Mouse (Mus musculus) limb, embryonic 11.5 days (tissue): ENCODE measurements at regions not wholly inside any gene's neighbourhood (a gene's known extent, or its start where the extent isn't known, plus 50 kb on each side); places are given as distances from the start of the nearest gene placed in this dataset.

Experiments
- ATAC-seq: fragments of 200-750 bp; cut with Nextera tagmentation; 2 replicates; pipeline ENCODE4 v1.8.0; 2017; ENCODE audit warnings: low read depth; ENCODE audit not compliant: insufficient number of reproducible peaks, low FRiP score, low TSS enrichment
- DNase-seq: peaks from one replicate; pipeline ENCODE4 v3.0.0-alpha.2; 2015; ENCODE audit warnings: low spot score
- H3K27ac ChIP-seq: fragments of 300-500 bp; sonication (generic); replicated peaks from 2 replicates; pipeline ENCODE4 v1.5.1; 2014; ENCODE audit warnings: low read depth, mild to moderate bottlenecking, low read length
- H3K27me3 ChIP-seq: fragments of 300-500 bp; sonication (generic); 2 replicates; pipeline ENCODE4 v1.6.1; 2014; ENCODE audit warnings: mild to moderate bottlenecking, low read length, mixed read lengths; ENCODE audit not compliant: control insufficient read depth, insufficient read depth
- H3K36me3 ChIP-seq: fragments of 300-500 bp; sonication (generic); 2 replicates; pipeline ENCODE4 v1.6.1; 2014; ENCODE audit warnings: mild to moderate bottlenecking, low read length, moderate library complexity, mixed read lengths; ENCODE audit not compliant: control insufficient read depth, insufficient read depth
- H3K4me1 ChIP-seq: fragments of 300-500 bp; sonication (generic); 2 replicates; pipeline ENCODE4 v1.6.1; 2014; ENCODE audit warnings: low read length, mixed read lengths; ENCODE audit not compliant: control insufficient read depth, insufficient read depth
- H3K4me2 ChIP-seq: fragments of 300-500 bp; sonication (generic); 2 replicates; pipeline ENCODE4 v1.6.1; 2014; ENCODE audit warnings: low read depth, mild to moderate bottlenecking, moderate library complexity; ENCODE audit not compliant: severe bottlenecking
- H3K4me3 ChIP-seq: fragments of 300-500 bp; sonication (generic); 2 replicates; pipeline ENCODE4 v1.5.1; 2014; ENCODE audit warnings: low read depth, low read length
- H3K9ac ChIP-seq: fragments of 300-500 bp; sonication (generic); 2 replicates; pipeline ENCODE4 v1.6.1; 2014; ENCODE audit warnings: mild to moderate bottlenecking, low read length
- H3K9me3 ChIP-seq: fragments of 300-500 bp; sonication (generic); 2 replicates; pipeline ENCODE4 v1.6.1; 2016; ENCODE audit warnings: low read length; ENCODE audit not compliant: control insufficient read depth
- WGBS: fragments of 180-500 bp; shearing (Covaris S2); extraction: QIAGEN DNeasy Blood & Tissue Kit; methylation state at CpG from one replicate; pipeline ENCODE4 v1.1.7; 2014; 5-methylcytosine and 5-hydroxymethylcytosine counted together

DNA sequence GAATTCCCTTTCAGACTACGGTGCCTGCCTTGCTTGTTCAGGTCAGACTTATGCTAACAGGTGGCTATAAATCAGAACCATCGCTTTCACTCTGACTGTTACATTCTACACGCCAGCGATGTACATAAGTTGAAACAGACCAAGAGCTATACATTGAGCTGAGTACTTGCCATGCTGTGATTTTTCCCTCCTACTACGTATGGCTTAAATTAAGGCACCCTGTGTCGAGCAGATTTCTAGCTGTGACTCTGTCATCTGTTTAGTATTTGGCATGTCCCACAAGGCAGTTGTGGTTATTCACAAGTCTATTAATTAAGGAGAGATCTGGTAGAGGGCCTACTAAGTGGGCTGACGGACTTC lies 504.4 kb downstream of the 1700129C05Rik start:
- no peaks in the 10 kb centered on the region for H3K36me3 ChIP-seq
- no peaks in the 10 kb centered on the region for H3K9me3 ChIP-seq
- DNase-seq (peak; percentile 53), ATAC-seq (0 out of 2 replicates have a peak, but pooled peaks have one; percentile 65)
- no peak overlapping the region for H3K4me2 ChIP-seq
- no peak overlapping the region for H3K9ac ChIP-seq
- 10% methylated on average over 7 of the region's 7 CpGs for WGBS
- 0 out of 2 replicates have a peak overlapping the region, but pooled peaks have one; percentile 36 for H3K27ac ChIP-seq
- H3K4me1 ChIP-seq, result peaks cover 13% of the 10 kb centered on the region
- no peaks in the 10 kb centered on the region for H3K27me3 ChIP-seq
- no peak overlapping the region for H3K4me3 ChIP-seq

DNA sequence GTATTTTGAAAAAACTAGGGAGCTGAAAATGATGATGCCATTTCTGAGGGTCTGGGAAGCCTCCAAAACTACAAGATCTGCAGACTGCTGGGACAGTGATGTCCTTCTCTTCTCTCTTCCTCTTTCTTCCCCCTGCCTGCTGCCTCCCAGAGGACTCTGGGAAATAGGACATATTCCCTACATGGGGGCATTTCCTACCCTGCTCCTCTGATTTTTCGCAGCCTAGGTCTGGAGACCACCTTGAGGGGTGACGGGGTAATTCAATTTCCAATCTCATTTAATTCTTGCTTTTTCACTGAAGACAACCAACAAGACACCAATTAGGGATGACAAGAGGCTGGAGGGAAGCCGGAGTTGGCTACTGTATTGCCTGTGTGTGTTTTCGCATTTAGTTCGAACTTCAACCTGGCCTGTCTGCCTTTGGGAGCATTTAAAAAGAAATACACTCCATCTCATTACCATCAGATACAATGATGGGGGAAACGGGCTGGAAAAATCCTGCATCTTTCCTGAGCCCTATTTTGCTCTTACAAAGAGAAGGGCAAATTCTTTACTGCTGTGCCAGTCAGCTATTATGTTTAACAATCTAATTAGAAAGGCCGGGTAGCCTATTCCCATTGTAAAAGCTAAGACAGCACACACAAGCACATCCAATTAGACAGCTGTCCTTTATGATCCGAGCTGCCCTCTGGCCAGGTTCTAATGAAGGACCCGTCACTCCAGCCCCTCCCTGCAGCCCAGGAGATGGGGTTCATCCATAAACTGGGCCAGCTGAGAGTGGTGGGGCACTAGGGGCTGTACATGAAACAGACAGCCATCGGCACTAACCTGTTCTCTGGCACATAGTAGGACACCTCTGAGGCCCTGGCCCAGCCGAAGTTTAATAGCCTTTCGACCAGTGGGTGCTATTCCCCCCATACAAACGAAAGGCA lies 505.0 kb downstream of the 1700129C05Rik start:
- no peaks in the 10 kb centered on the region for H3K36me3 ChIP-seq
- no peaks in the 10 kb centered on the region for H3K27me3 ChIP-seq
- ATAC-seq, result 0 out of 2 replicates have a peak, but pooled peaks have one; percentile 39
- H3K9ac ChIP-seq, result no peak overlapping the region
- no peak overlapping the region for H3K4me2 ChIP-seq
- 27% methylated on average over 13 of the region's 13 CpGs for WGBS
- H3K27ac ChIP-seq, result 0 out of 2 replicates have a peak overlapping the region, but pooled peaks have one; percentile 36
- no peaks in the 10 kb centered on the region for H3K9me3 ChIP-seq
- DNase-seq, result peak; percentile 60
- no peak overlapping the region for H3K4me3 ChIP-seq
- H3K4me1 ChIP-seq, result peaks cover 13% of the 10 kb centered on the region

DNA sequence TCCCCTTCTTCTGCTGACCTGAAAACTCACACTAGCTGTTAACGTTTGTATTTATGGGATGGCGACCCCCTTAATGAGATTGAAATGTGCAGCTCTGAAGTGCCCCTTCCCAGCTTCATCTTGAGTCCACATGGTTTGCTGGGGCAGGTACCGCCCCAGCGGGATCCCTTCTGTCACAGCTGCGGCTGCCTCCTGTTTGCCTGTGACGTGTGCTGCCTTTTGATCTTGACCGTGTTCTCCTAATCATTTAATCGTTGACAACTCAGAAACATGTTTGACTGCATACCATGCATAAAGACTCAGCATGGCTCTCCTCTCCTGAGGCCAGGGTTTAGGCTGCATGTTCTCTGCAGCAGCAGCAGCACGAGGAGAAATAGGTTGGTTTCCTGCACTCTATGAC lies 511.5 kb downstream of the 1700129C05Rik start:
- DNase-seq, result peak; percentile 68
- Histone ChIP-seq H3K9ac (no peak overlapping the region), H3K4me1 (peaks cover 10% of the 10 kb centered on the region; the same call in 1 of the 2 replicates), H3K27me3 (no peaks in the 10 kb centered on the region), H3K36me3 (no peaks in the 10 kb centered on the region), H3K9me3 (no peaks in the 10 kb centered on the region), H3K4me3 (no peak overlapping the region), H3K27ac (no peak overlapping the region), H3K4me2 (no peak overlapping the region; the same call in 1 of the 2 replicates)
- WGBS, result 5% methylated on average over 9 of the region's 9 CpGs
- no peak for ATAC-seq

DNA sequence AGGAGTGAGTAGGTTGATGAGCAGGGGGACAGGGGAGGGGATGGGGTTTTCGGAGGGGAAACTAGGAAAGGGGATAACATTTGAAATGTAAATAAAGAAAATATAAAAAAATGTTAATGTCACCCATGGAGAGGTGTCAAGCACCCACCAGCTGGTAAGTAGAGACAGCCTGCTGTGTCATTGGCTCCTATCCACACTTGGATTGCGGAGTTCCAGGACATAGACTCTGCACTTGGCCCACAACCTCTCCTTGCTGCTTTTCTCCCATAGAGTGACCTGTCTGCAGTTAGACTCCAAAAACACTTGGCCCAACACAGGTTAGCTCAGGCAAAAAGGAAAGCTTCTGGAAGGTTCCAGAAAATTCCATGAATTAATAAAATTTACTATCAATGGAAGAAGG lies 514.4 kb downstream of the 1700129C05Rik start:
- Histone ChIP-seq H3K9me3 (no peaks in the 10 kb centered on the region), H3K27ac (no peak overlapping the region), H3K9ac (no peak overlapping the region), H3K4me2 (no peak overlapping the region), H3K4me1 (peaks cover 10% of the 10 kb centered on the region; the same call in 1 of the 2 replicates), H3K4me3 (no peak overlapping the region), H3K27me3 (no peaks in the 10 kb centered on the region), H3K36me3 (no peaks in the 10 kb centered on the region)
- no peak for DNase-seq
- 90% methylated on average over 2 of the region's 2 CpGs for WGBS
- no peak for ATAC-seq

DNA sequence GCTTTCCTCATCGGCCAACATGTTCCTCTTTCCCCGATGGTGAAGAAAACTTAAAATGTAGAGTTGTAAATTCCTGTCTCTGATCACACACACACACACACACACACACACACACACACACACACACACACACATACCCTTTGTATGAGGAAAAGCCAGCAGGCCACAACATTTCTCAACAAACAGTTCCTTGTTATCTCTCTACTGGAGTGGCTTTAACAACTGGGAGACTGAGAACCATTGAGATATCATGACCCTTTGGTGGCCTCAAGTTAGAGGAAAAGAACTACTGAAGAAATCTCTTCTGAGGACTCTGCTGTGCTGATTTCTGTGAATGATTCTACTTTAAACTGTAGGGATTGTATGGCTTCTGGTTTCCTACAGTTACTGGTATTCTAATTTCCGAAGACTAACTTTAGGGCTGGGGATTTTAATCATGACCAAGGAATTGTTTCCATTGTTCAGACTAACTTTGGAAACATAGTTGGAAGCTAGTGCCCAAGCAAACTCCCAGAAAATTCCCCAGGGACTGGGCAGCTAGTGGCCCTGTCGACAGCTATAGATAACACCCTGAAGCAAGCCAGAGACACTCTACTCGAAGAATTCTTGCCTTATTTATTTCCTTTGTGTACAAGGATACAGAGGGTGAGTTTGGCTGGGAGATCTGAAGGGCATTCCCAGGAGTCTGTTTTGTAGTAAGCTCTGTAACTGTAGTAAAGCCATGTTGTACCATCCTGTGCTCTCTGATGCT lies 516.0 kb downstream of the 1700129C05Rik start:
- no peaks in the 10 kb centered on the region for H3K27me3 ChIP-seq
- no peaks in the 10 kb centered on the region for H3K9me3 ChIP-seq
- H3K36me3 ChIP-seq, result no peaks in the 10 kb centered on the region
- DNase-seq, result no peak
- WGBS, result 70% methylated on average over 5 of the region's 5 CpGs
- no peak overlapping the region for H3K4me2 ChIP-seq
- peaks cover 10% of the 10 kb centered on the region; the same call in 1 of the 2 replicates for H3K4me1 ChIP-seq
- H3K9ac ChIP-seq, result no peak overlapping the region
- ATAC-seq, result no peak
- no peak overlapping the region for H3K4me3 ChIP-seq
- H3K27ac ChIP-seq, result no peak overlapping the region

DNA sequence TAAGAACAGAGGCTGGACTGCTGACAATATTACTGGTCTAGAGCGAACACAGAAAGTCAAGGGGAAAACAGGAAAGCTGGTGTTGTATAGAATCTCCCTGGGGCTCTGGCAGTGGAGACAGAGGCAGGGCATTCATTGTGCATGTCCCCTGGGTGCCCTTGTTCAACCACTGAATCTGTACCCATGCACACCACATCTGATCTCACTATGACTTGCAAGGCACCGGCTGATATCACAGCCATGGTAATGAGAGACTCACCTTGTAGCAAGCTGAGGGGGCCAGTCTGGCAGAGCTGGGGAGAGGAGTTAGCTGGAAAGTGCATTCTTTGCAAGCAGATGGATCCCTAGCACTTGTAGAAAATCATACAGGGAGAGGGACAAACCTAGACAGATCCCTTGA lies 522.5 kb downstream of the 1700129C05Rik start:
- DNase-seq, result no peak

DNA sequence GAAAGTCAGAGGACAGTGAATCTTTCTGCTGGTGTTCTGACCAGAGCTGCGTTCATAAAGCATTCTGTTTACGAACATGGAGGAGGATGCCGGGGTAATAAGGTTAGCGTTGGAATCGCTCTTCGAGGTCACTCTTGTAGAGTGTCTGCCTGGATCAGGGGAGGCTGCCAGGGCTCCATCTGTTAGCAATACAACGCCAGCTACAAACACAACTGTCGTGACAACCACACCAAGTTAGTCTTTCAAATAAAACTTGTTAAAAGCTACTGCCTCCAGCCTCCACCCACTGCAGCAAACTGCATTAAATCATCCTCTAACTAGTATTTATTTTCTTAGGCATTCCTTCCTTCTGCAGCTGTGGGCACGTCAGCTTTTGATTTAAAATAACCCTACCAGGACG lies 525.0 kb downstream of the 1700129C05Rik start:
- Histone ChIP-seq H3K27me3 (no peaks in the 10 kb centered on the region), H3K4me3 (no peak overlapping the region), H3K4me1 (0 out of 2 replicates have a peak, but pooled peaks cover 4% of the 10 kb centered on the region), H3K36me3 (no peaks in the 10 kb centered on the region), H3K9me3 (no peaks in the 10 kb centered on the region), H3K9ac (no peak overlapping the region), H3K4me2 (no peak overlapping the region), H3K27ac (no peak overlapping the region)
- WGBS, result 18% methylated on average over 10 of the region's 10 CpGs
- DNase-seq, result peak; percentile 28
- ATAC-seq, result no peak

More for the DNA sequence above, 522.5 kb downstream of the 1700129C05Rik start:
- no peak for ATAC-seq
- no peak overlapping the region for H3K27ac ChIP-seq
- no peaks in the 10 kb centered on the region for H3K9me3 ChIP-seq
- H3K4me1 ChIP-seq, result 0 out of 2 replicates have a peak, but pooled peaks cover 4% of the 10 kb centered on the region
- no peak overlapping the region for H3K9ac ChIP-seq
- WGBS, result 89% methylated on average over 2 of the region's 2 CpGs
- no peaks in the 10 kb centered on the region for H3K36me3 ChIP-seq
- no peak overlapping the region for H3K4me3 ChIP-seq
- H3K27me3 ChIP-seq, result no peaks in the 10 kb centered on the region
- no peak overlapping the region for H3K4me2 ChIP-seq

DNA sequence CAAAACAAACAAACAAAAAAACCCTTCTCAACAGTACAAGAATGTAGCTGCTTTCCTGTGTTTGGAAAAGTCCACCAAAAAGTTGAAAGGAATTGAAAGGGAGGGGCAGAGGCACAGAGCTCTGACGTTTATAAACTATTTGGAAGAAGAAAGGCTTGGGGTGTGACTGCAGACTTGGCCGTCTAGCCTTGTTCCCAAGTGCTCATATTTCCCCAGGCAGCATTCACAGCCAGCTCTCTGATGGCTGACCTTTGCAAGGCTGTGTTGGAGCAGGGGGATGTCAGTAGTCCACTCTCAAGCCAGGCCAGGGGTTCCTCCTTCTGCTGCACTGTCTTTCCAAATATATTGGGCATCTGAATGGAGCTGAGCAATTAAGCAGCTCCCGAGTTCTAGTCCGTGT lies 534.5 kb downstream of the 1700129C05Rik start:
- Histone ChIP-seq H3K4me3 (no peak overlapping the region), H3K27me3 (no peaks in the 10 kb centered on the region), H3K36me3 (no peaks in the 10 kb centered on the region), H3K4me2 (no peak overlapping the region), H3K27ac (no peak overlapping the region), H3K4me1 (no peaks in the 10 kb centered on the region), H3K9me3 (no peaks in the 10 kb centered on the region), H3K9ac (no peak overlapping the region)
- DNase-seq (no peak), ATAC-seq (no peak)
- WGBS, result 49% methylated on average over 4 of the region's 4 CpGs
